Mouse (Mus musculus): ENCODE results near the gene Ces1a.

GRCm38 (mm10) chr8:93043083-93043482 lies 4.9 kb downstream of the Ces1a start:
- TF ChIP-seq POLR2A (IDR thresholded peaks at IDR 0.05; ENCODE audit: low read depth, low read length) (no peak), CTCF (conservative IDR thresholded peaks at IDR 0.05; ENCODE audit: insufficient read depth, insufficient read length, low read depth, low read length) (no peak)
